Mouse (Mus musculus): ENCODE data around the gene Aacs. TPM values are rescaled to one million over a fixed set of nuclear protein-coding genes. Genes with fewer than 3 reads are reported as not detected.

Aacs gene
- polyA plus RNA-seq, 1 experiment, result 0.25 TPM

DNA sequence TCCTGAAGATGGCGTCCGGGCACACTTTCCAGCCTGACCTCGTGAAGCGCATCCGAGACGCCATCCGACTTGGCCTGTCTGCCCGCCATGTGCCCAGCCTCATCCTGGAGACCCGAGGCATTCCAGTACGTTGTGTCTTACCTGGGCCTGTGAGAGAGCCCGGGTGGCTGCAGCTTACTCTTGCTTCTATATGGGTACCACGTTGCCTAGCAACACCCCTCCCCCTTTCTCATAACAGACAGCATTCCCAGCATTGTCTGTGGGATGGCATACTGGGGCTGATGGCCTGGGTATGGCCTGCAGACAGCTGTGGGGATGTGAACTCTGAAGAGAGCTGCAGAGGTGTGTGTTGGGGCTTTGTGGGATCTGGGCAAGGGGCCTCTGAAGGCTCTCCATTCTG is 39.4 kb downstream of the Aacs start:
- Histone ChIP-seq H3K27me3 (ENCODE audit: control insufficient read depth) (no peaks in the 10 kb centered on the region), H3K4me3 (replicated peaks) (no peak overlapping the region), H3K9me3 (ENCODE audit: control insufficient read depth, low read length) (no peaks in the 10 kb centered on the region), H3K4me1 (ENCODE audit: control insufficient read depth) (no peaks in the 10 kb centered on the region), H3K36me3 (ENCODE audit: control insufficient read depth) (peaks cover 62% of the 10 kb centered on the region)
- TF ChIP-seq TAL1 (IDR thresholded peaks at IDR 0.05; ENCODE audit: low read length), result no peak
- no peak for TF ChIP-seq GATA1 (IDR thresholded peaks at IDR 0.05; ENCODE audit: low read length)

- Histone ChIP-seq H3K4me3 (replicated peaks) (no peak overlapping the region), H3K9me3 (ENCODE audit: control insufficient read depth, low read length) (no peaks in the 10 kb centered on the region), H3K4me1 (ENCODE audit: control insufficient read depth) (peaks cover 12% of the 10 kb centered on the region), H3K27me3 (ENCODE audit: control insufficient read depth) (no peaks in the 10 kb centered on the region), H3K36me3 (ENCODE audit: control insufficient read depth) (peaks cover 36% of the 10 kb centered on the region)
- TF ChIP-seq TAL1 (IDR thresholded peaks at IDR 0.05; ENCODE audit: low read length) (no peak), GATA1 (IDR thresholded peaks at IDR 0.05; ENCODE audit: low read length) (no peak)
Measured at GRCm38 (mm10) chr5:125518640-125519039, 43.0 kb downstream of the Aacs start.

DNA sequence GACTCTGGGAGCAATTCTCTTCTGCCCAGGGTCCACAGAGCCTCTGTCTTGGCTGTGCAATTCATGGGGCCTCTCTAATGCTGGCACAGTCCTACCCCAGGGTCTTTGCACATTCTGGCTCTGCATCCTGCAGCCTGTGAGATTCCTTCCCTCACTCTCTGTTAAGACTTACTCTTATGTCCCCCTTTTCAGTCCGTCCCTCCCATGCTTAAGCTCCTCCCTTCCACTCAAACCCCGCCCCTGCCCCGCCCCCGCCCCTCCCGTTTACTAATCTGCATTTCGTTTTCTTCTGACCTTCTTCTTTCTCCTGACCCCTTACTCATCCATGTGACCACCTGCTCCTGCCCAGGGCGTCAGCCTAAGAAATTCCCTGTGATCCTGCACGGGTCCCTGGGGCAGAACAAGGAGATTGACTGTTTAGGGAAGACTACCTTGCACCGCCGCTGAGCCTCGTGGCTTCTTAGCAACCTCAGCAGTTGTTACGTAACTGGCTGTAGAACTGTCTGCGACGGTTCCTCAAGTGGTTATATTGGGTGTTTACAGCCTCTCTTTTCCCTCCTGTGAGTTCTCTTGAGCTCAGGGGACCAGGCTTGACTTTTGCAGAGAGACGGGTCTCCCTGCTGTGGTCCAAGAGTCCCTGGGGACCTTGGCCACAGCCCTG is 45.4 kb downstream of the Aacs start:
- peaks cover 12% of the 10 kb centered on the region for H3K4me1 ChIP-seq (ENCODE audit: control insufficient read depth)
- TF ChIP-seq TAL1 (IDR thresholded peaks at IDR 0.05; ENCODE audit: low read length) (no peak), GATA1 (IDR thresholded peaks at IDR 0.05; ENCODE audit: low read length) (no peak)
- peaks cover 13% of the 10 kb centered on the region for H3K36me3 ChIP-seq (ENCODE audit: control insufficient read depth)
- H3K4me3 ChIP-seq (replicated peaks), result peak overlapping the region; percentile 32
- H3K27me3 ChIP-seq (ENCODE audit: control insufficient read depth), result no peaks in the 10 kb centered on the region
- H3K9me3 ChIP-seq (ENCODE audit: control insufficient read depth, low read length), result peaks cover 8% of the 10 kb centered on the region

- no peak overlapping the region for H3K4me3 ChIP-seq (replicated peaks)
- peaks cover 12% of the 10 kb centered on the region for H3K4me1 ChIP-seq (ENCODE audit: control insufficient read depth)
- peaks cover 2% of the 10 kb centered on the region for H3K27me3 ChIP-seq (ENCODE audit: control insufficient read depth)
- H3K9me3 ChIP-seq (ENCODE audit: control insufficient read depth, low read length), result peaks cover 16% of the 10 kb centered on the region
- TF ChIP-seq TAL1 (IDR thresholded peaks at IDR 0.05; ENCODE audit: low read length) (no peak), GATA1 (IDR thresholded peaks at IDR 0.05; ENCODE audit: low read length) (no peak)
- no peaks in the 10 kb centered on the region; the same call in 1 of the 2 replicates for H3K36me3 ChIP-seq (ENCODE audit: control insufficient read depth)
Measured at GRCm38 (mm10) chr5:125523361-125523760, 47.7 kb downstream of the Aacs start.

- TF ChIP-seq GATA1 (IDR thresholded peaks at IDR 0.05; ENCODE audit: low read length) (no peak), TAL1 (IDR thresholded peaks at IDR 0.05; ENCODE audit: low read length) (no peak)
- H3K27me3 ChIP-seq (ENCODE audit: control insufficient read depth), result peaks cover 17% of the 10 kb centered on the region
Measured at GRCm38 (mm10) chr5:125525516-125525915, 49.9 kb downstream of the Aacs start.

DNA sequence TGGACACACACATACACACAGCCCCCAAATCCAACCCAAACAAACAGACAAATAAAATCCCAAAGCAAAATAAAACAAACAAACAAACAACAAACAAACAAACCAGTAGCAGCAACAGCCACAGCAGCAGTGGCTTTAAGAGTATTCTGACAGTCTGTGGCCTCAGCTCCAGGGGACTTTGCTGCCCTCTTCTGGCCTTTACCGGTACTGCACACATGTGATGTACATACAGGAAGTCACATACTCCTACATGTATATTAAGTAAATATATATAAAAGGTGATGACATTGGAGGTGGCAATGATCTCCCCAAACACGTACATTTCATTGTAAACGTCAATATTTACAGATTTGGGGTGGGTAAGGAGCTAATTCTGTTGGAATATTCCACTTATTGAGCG is 50.9 kb downstream of the Aacs start:
- H3K27me3 ChIP-seq (ENCODE audit: control insufficient read depth), result peaks cover 24% of the 10 kb centered on the region
- H3K4me1 ChIP-seq (ENCODE audit: control insufficient read depth), result peaks cover 6% of the 10 kb centered on the region
- H3K9me3 ChIP-seq (ENCODE audit: control insufficient read depth, low read length), result peaks cover 16% of the 10 kb centered on the region
- no peak for TF ChIP-seq TAL1 (IDR thresholded peaks at IDR 0.05; ENCODE audit: low read length)
- TF ChIP-seq GATA1 (IDR thresholded peaks at IDR 0.05; ENCODE audit: low read length), result no peak
- H3K36me3 ChIP-seq (ENCODE audit: control insufficient read depth), result no peaks in the 10 kb centered on the region
- H3K4me3 ChIP-seq (replicated peaks), result no peak overlapping the region

More at GRCm38 (mm10) chr5:125525516-125525915, 49.9 kb downstream of the Aacs start:
- H3K9me3 ChIP-seq (ENCODE audit: control insufficient read depth, low read length), result peaks cover 16% of the 10 kb centered on the region
- no peak overlapping the region for H3K4me3 ChIP-seq (replicated peaks)
- no peaks in the 10 kb centered on the region for H3K36me3 ChIP-seq (ENCODE audit: control insufficient read depth)
- peaks cover 12% of the 10 kb centered on the region for H3K4me1 ChIP-seq (ENCODE audit: control insufficient read depth)

DNA sequence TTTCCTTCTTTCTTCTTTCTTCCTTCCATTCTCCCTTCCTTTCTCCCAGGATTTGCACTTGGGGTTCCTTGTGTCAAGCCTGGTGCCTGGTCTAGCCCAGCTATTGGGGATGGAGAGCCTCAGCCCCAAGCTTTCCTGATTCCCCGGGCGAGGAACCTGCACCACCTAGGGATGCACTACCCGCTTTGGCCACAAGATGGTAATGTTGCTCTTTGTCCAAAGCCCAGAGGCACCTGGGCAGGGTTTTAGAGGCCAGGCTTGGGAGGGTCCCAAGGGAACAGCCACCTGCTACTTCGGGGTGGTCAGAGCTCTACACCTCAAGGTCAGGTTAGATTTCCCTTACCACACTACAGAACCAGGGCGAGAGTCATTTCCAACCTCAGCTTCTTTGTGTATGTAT is 53.5 kb downstream of the Aacs start:
- no peaks in the 10 kb centered on the region for H3K36me3 ChIP-seq (ENCODE audit: control insufficient read depth)
- no peak overlapping the region for H3K4me3 ChIP-seq (replicated peaks)
- peaks cover 16% of the 10 kb centered on the region for H3K9me3 ChIP-seq (ENCODE audit: control insufficient read depth, low read length)
- peaks cover 51% of the 10 kb centered on the region for H3K27me3 ChIP-seq (ENCODE audit: control insufficient read depth)
- TF ChIP-seq TAL1 (IDR thresholded peaks at IDR 0.05; ENCODE audit: low read length) (no peak), GATA1 (IDR thresholded peaks at IDR 0.05; ENCODE audit: low read length) (no peak)
- peaks cover 2% of the 10 kb centered on the region; the same call in 1 of the 2 replicates for H3K4me1 ChIP-seq (ENCODE audit: control insufficient read depth)

- Histone ChIP-seq H3K9me3 (ENCODE audit: control insufficient read depth, low read length) (peaks cover 2% of the 10 kb centered on the region), H3K36me3 (ENCODE audit: control insufficient read depth) (no peaks in the 10 kb centered on the region), H3K4me3 (replicated peaks) (no peak within 1 kb of the TSS), H3K27me3 (ENCODE audit: control insufficient read depth) (peaks cover 70% of the 10 kb centered on the region), H3K4me1 (ENCODE audit: control insufficient read depth) (peaks cover 2% of the 10 kb centered on the region; the same call in 1 of the 2 replicates)
- no peak for TF ChIP-seq GATA1 (IDR thresholded peaks at IDR 0.05; ENCODE audit: low read length)
- no peak for TF ChIP-seq TAL1 (IDR thresholded peaks at IDR 0.05; ENCODE audit: low read length)
Measured at GRCm38 (mm10) chr5:125531634-125532033, 56.0 kb downstream of the Aacs start, which contains the start of gene Tmem132b. Tmem132b (plus strand) TSS chr5:125531774.

- peaks cover 70% of the 10 kb centered on the region for H3K27me3 ChIP-seq (ENCODE audit: control insufficient read depth)
- H3K4me1 ChIP-seq (ENCODE audit: control insufficient read depth), result peaks cover 2% of the 10 kb centered on the region; the same call in 1 of the 2 replicates
- H3K9me3 ChIP-seq (ENCODE audit: control insufficient read depth, low read length), result no peaks in the 10 kb centered on the region
- H3K4me3 ChIP-seq (replicated peaks), result no peak overlapping the region
- H3K36me3 ChIP-seq (ENCODE audit: control insufficient read depth), result no peaks in the 10 kb centered on the region
- TF ChIP-seq TAL1 (IDR thresholded peaks at IDR 0.05; ENCODE audit: low read length) (no peak), GATA1 (IDR thresholded peaks at IDR 0.05; ENCODE audit: low read length) (no peak)
Measured at GRCm38 (mm10) chr5:125532191-125532544, 56.6 kb downstream of the Aacs start.
